Mouse (Mus musculus): ENCODE measurements around the gene Zmynd10.

Gene Zmynd10

DNA sequence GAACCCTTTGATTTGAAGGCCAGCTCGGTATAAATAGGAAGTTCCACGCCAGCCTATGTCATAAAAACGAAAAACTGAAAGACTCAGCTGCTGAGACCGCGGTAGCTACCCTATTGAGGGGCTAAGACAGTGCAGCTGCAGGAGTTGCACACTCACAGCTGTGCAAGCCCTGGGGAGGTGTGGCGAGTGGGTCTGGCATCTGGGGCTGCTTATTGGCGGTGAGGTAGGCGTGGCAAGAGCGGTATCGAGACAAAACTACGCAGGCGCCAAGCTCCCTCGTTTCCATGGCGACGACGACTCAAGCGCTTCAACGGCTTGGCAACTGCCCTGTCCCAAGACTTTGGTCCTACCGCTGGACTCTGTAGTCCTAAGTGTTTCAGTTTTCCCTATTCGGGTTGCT lies at the start of gene Zmynd10:
Gene Zmynd10, plus strand, starts transcription at position 273 of the 400 bp plus-strand sequence.
- DNase-seq: peak; percentile 98

GRCm38 (mm10) chr9:107500708-107501286 lies 46.3 kb upstream of the Zmynd10 start:
- DNase-seq: no peak

DNA sequence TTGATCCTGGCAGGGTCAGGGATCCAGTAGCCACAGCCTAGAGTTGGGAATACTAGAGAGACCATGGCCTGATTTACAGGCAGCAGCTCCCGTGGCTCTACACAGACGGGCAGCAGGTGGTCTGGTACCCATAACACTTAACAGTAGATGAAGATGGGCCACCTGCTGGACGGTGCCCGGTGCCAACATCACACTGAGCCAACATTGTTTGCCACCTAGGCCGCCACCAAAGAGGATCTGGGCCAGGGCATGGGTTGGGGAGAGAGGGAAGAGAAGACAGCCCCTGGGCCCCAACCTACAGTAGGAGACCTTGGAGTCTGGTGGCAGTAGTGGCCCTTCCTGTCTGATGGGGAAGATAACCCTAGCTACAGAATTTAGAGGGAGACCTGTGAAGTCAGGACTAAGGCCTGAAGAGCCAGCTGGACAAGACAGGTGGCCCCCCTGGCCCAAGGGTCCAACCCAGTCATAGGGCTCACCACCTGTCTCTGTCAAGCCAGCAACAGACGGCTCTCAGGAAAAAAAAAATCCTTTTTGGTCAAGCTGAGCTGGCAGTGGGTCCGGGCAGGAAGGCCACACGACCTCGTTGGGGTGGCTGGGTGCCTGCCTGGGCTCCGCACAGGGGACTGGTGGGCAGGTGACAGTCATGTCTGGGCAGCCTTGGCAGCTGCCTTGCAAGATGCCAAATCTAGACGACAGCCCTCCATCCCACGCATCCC lies 44.8 kb upstream of the Zmynd10 start:
- DNase-seq: no peak

DNA sequence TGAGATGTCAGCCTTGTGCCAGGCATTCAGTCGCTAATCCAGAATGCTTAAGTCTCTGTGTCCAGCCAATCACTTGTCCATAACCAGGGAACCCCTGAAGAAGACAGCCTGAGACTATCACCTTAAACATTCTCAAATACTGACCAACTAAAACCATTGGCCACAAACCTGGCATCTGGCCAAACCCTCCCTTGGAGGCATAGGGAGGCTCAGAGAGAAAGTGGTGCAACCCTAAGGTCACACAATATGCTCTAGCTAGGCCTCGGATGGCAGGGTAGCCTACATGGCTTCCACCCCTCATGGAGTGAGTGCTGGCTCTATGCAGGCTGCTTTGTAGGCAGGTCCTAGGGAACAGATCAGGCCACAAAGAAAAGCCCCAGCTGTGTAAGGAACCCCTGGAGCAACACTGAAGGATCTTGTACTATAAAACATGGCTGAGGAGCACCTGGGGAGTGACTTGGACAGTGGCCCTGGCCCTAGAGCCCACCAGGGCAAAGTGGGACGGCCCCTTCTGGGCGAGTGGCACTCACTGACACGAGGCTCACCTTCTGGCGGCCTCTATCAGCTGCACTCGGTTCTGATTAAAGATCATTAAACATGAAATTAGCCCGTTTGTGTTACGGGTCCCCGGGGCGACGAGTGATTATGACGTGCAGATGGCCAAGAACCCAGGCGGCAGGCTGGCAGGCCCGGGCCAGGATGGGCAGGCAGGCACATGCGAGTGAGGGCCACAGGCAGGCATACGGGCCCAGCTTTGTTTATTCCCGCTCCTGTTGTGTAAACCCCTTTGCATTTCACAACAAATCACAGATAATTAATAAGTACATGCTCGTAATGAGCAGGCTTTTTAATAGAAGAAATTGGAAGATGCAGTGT lies 42.2 kb upstream of the Zmynd10 start:
- no peak for DNase-seq

DNA sequence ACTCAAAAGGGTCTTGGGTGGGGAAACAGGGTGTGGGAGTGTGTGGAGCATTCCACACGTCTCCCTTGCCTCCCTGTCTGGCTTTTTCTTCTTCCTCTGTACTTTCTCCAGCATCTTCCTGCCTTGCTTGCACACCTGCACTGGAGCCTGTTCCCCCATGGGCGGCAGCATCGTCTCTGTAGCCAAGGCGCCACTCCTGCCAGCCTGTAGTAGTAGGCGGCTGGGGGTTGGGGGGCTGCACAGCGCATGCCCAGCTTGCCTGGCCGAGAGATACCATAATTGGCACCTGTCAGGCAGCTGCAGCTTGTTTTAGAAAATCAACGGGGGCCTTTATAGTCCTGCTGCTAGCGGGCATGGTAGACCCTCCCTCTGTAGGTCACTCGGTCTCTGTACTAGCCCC lies 38.8 kb upstream of the Zmynd10 start:
- DNase-seq: no peak

- no peak for DNase-seq
Observed at GRCm38 (mm10) chr9:107510384-107511100, 36.6 kb upstream of the Zmynd10 start.

DNA sequence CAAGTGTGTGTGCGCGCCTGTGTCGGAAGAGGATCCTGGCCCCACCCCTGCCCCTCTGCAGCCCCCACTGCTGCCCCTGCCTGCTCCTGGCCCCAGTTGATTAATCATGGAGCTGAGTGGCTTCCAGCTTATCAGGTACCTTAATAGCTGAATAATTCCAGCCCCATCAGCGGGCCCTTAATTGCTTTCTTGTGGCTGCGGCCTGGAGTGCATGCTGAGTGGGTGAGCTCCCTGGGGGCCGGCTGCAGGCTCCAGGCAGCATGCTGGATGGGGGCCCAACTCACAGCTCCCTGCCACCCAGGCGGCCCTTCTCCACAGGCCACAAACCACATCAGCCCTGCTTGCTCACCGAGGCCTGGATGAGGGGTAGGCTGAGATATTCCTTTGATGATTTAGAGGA lies 35.7 kb upstream of the Zmynd10 start:
- no peak for DNase-seq

DNA sequence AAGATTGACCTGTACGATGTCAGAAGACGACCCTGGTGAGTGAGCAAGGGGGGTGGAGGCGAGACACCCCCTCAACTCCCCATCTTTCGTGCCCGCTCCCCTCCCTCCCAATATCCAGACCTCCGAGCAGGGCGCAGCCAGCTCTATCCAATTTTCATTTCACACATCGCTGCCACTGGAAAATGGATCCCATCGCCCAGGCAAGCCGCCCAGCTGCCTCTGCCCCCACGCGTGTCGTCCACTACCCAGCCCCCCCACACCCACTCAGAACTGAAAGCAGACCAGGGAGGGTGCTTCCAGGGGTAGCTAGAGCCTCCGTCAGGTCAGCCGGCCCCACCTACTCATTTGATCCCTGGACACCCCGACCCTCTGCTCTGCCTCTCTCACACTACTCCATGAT lies 34.8 kb upstream of the Zmynd10 start:
- no peak for DNase-seq

GRCm38 (mm10) chr9:107514303-107514955 lies 32.7 kb upstream of the Zmynd10 start:
- DNase-seq: peak; percentile 82 to 87

- DNase-seq: no peak
Observed at GRCm38 (mm10) chr9:107520331-107520730, 26.8 kb upstream of the Zmynd10 start.

DNA sequence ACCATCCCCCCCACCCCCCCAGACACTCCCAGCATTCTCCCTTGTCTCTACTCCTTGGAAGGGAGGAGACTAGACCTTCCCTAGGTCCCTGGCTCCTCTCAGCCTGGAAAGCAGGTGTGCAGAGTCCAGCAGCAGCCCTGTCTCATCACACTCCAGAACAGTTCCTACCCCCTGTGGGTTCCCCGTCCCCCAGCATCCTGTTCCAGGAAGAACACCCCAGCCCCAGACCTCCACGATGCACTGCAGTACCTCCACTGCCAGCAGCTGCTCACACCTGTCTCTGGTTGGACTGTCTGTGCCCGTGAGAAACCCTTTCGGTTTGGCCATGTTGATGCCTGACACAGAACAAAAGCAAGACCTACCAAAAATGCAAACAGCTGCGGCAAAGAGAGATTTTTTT lies 25.9 kb upstream of the Zmynd10 start:
- no peak for DNase-seq

- no peak for DNase-seq
Observed at GRCm38 (mm10) chr9:107521711-107522399, 25.2 kb upstream of the Zmynd10 start.

- DNase-seq: no peak
Observed at GRCm38 (mm10) chr9:107522400-107522711, 24.7 kb upstream of the Zmynd10 start.

- peak; percentile 85 to 86 for DNase-seq
Observed at GRCm38 (mm10) chr9:107526198-107527026, 20.7 kb upstream of the Zmynd10 start.

DNA sequence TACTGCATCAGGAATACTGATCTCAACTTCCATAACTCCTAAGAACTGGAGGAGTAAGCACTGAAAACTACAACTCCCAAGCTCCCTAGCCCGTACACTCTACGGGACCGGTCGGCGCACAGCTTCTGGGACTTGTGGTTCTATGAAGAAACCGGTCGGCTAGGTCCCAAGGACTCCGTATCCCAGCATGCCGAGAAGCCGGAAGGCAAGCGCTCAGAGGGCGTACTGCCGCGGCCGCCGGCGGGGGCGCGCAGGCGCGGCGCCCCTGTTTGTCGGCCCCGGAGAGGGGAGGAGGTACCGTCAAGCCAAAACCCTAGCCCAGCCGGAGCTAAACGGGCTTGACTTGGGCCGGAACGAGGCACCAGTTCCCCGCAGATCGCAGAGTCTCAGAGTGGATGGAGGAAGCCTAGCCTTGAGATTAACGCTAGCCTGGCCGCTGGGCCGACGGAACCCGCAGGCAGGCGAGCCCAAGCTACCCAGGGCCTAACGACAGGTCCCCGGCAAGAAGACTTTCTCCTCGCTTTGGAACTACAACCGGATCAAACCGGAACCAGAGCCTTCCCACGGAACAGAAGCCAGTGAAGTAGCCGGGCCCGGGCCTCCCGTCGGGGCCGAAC lies 13.2 kb upstream of the Zmynd10 start, which contains the start of gene Tmem115:
Gene Tmem115, plus strand, starts transcription at position 155 of the 617 bp plus-strand sequence.
- peak; percentile 92 to 98 for DNase-seq

GRCm38 (mm10) chr9:107534408-107535202 lies 12.5 kb upstream of the Zmynd10 start:
- peak; percentile 24 to 59 for DNase-seq

- DNase-seq: no peak
Observed at GRCm38 (mm10) chr9:107538231-107538630, 8.9 kb upstream of the Zmynd10 start.

DNA sequence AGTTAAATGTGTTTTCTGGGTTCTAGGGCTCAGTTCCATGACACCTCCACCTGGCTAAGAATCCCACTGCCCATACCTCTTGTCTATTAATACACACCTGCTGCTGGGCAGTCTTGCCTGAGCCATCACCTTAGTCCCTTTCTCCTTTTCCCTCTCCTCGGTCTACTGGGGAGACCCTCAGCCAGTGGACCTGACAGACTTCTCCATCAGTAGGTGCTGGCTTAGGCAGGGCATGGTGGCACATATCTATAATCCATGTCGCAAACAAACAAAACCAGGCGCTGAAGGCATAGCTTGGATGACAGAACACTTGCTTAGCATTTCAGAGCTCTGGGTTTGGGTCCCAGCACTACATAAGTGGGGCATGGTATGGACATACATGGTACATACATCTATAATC lies 8.4 kb upstream of the Zmynd10 start:
- DNase-seq: no peak

DNA sequence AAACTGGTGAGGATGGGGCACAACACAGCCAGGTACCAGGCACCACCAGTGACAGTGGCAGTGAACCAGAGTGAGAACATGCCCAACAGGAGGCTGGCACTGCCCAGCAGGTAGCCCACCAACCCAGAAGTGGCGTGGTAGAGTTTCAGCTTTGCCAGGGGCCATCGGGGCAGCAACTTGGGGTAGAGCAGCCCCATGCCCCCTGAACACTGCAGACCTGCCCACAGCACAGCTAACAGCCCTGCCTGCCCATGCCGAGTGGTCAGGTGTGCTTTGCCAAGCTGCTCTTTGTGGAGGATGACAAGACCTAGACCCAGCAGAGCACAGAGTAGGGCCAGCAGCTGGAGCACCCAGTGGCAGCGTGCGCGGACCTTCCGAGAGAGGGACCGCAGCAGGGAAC lies 7.2 kb upstream of the Zmynd10 start:
- no peak for DNase-seq

- DNase-seq: no peak
Observed at GRCm38 (mm10) chr9:107540420-107540819, 6.7 kb upstream of the Zmynd10 start.
